ENCODE assay signal across 17 mouse cellular contexts in genomic region chr4:151786946-151787705, GRCm38 (mm10).
DNase-seq lines count a peak whose midpoint lies in the region; ATAC-seq lines count a peak whose summit lies in the region.
"Had no signal": no experiment of that assay in that cellular context is flagged by ENCODE, and none has a peak within 500 bp of the region (broad histone marks: within the 10 kb centered on the region; RNA-seq: fewer than 3 reads in every experiment).

No protein-coding gene starts in this region.

- no peak overlapping the region for H3K4me3 ChIP-seq in hindbrain, embryonic 15.5 days
- H3K4me3 ChIP-seq in hindbrain, embryonic 11.5 days (ENCODE audit: low read depth, low read length), result no peak overlapping the region
- H3K4me3 ChIP-seq in heart, embryonic 12.5 days, result no peak overlapping the region
- no peak overlapping the region for H3K4me3 ChIP-seq in hindbrain, embryonic 16.5 days (ENCODE audit: low read length)
- H3K4me3 ChIP-seq: forebrain, embryonic 13.5 days; limb, embryonic 13.5 days; liver, embryonic 15.5 days; myocyte had no signal

- no peaks in the 10 kb centered on the region for H3K27me3 ChIP-seq in hindbrain, embryonic 15.5 days
- no peaks in the 10 kb centered on the region for H3K27me3 ChIP-seq in hindbrain, embryonic 11.5 days (ENCODE audit: control insufficient read depth, insufficient read depth, low read length)
- no peaks in the 10 kb centered on the region for H3K27me3 ChIP-seq in heart, embryonic 12.5 days (replicated peaks)
- H3K27me3 ChIP-seq in hindbrain, embryonic 16.5 days (replicated peaks; ENCODE audit: control insufficient read depth, insufficient read depth, low read length), result no peaks in the 10 kb centered on the region
- H3K27me3 ChIP-seq: forebrain, embryonic 13.5 days; limb, embryonic 13.5 days; liver, embryonic 15.5 days had no signal

- H3K36me3 ChIP-seq in hindbrain, embryonic 15.5 days, result 0 out of 2 replicates have a peak, but pooled peaks cover 4% of the 10 kb centered on the region
- no peaks in the 10 kb centered on the region for H3K36me3 ChIP-seq in hindbrain, embryonic 11.5 days (ENCODE audit: control insufficient read depth, insufficient read depth, low read length)
- peaks cover 16% of the 10 kb centered on the region for H3K36me3 ChIP-seq in heart, embryonic 12.5 days
- no peaks in the 10 kb centered on the region for H3K36me3 ChIP-seq in hindbrain, embryonic 16.5 days (ENCODE audit: control insufficient read depth, insufficient read depth, low read length)

- ATAC-seq in hindbrain, embryonic 15.5 days (ENCODE audit: low FRiP score, low read depth), result peak; percentile 49; the same call in 1 of the 2 replicates
- no peak for ATAC-seq in hindbrain, embryonic 11.5 days (ENCODE audit: low FRiP score)
- no peak for ATAC-seq in heart, embryonic 12.5 days (ENCODE audit: insufficient number of reproducible peaks, low FRiP score)
- peak; percentile 67 for ATAC-seq in hindbrain, embryonic 16.5 days
- ATAC-seq: CD4-positive, CD25-positive, alpha-beta regulatory T cell, adult 4 months; forebrain, embryonic 13.5 days had no signal

- WGBS in hindbrain, embryonic 15.5 days, result 73% methylated on average over 16 of the region's 16 CpGs
- 92% methylated on average over 16 of the region's 16 CpGs for WGBS in hindbrain, embryonic 11.5 days
- 62% methylated on average over 16 of the region's 16 CpGs for WGBS in heart, embryonic 12.5 days
- WGBS in hindbrain, embryonic 16.5 days, result 78% methylated on average over 16 of the region's 16 CpGs

- no peak overlapping the region for H3K4me2 ChIP-seq in hindbrain, embryonic 15.5 days
- H3K4me2 ChIP-seq in hindbrain, embryonic 11.5 days (replicated peaks; ENCODE audit: low read depth, low read length), result no peak overlapping the region
- no peak overlapping the region for H3K4me2 ChIP-seq in heart, embryonic 12.5 days
- H3K4me2 ChIP-seq in hindbrain, embryonic 16.5 days (ENCODE audit: low read length), result no peak overlapping the region
- H3K4me2 ChIP-seq: forebrain, embryonic 13.5 days; limb, embryonic 13.5 days; liver, embryonic 15.5 days had no signal

- H3K9ac ChIP-seq in hindbrain, embryonic 15.5 days, result no peak overlapping the region
- H3K9ac ChIP-seq in hindbrain, embryonic 11.5 days (ENCODE audit: low read depth, low read length), result no peak overlapping the region
- H3K9ac ChIP-seq in heart, embryonic 12.5 days, result no peak overlapping the region
- no peak overlapping the region for H3K9ac ChIP-seq in hindbrain, embryonic 16.5 days (ENCODE audit: low read depth, low read length)
- H3K9ac ChIP-seq: forebrain, embryonic 13.5 days; limb, embryonic 13.5 days; liver, embryonic 15.5 days had no signal

- peak overlapping the region; percentile 4; the same call in 1 of the 2 replicates for H3K27ac ChIP-seq in hindbrain, embryonic 15.5 days (replicated peaks)
- H3K27ac ChIP-seq in hindbrain, embryonic 11.5 days (ENCODE audit: low read depth, low read length), result no peak overlapping the region
- peak overlapping the region; percentile 70 for H3K27ac ChIP-seq in heart, embryonic 12.5 days (ENCODE audit: poor library complexity, severe bottlenecking)
- H3K27ac ChIP-seq in hindbrain, embryonic 16.5 days (ENCODE audit: low read depth, low read length), result no peak overlapping the region
- H3K27ac ChIP-seq: forebrain, embryonic 13.5 days; limb, embryonic 13.5 days; liver, embryonic 15.5 days had no signal

- H3K9me3 ChIP-seq in hindbrain, embryonic 15.5 days, result no peaks in the 10 kb centered on the region
- H3K9me3 ChIP-seq in hindbrain, embryonic 11.5 days (ENCODE audit: control insufficient read depth, low read length), result no peaks in the 10 kb centered on the region
- no peaks in the 10 kb centered on the region for H3K9me3 ChIP-seq in heart, embryonic 12.5 days (replicated peaks)
- H3K9me3 ChIP-seq in hindbrain, embryonic 16.5 days (ENCODE audit: control insufficient read depth, low read length), result no peaks in the 10 kb centered on the region
- H3K9me3 ChIP-seq: forebrain, embryonic 13.5 days; limb, embryonic 13.5 days; liver, embryonic 15.5 days had no signal

- H3K4me1 ChIP-seq in hindbrain, embryonic 15.5 days (replicated peaks), result peaks cover 8% of the 10 kb centered on the region; the same call in 1 of the 2 replicates
- no peaks in the 10 kb centered on the region for H3K4me1 ChIP-seq in hindbrain, embryonic 11.5 days (replicated peaks; ENCODE audit: control insufficient read depth, insufficient read depth, low read length)
- H3K4me1 ChIP-seq in heart, embryonic 12.5 days (replicated peaks), result peaks cover 48% of the 10 kb centered on the region
- no peaks in the 10 kb centered on the region for H3K4me1 ChIP-seq in hindbrain, embryonic 16.5 days (ENCODE audit: control insufficient read depth, insufficient read depth, low read depth, low read length)
- H3K4me1 ChIP-seq: limb, embryonic 13.5 days; liver, embryonic 15.5 days had no signal

- DNase-seq in hindbrain, embryonic 11.5 days (ENCODE audit: low spot score), result no peak
- DNase-seq in skeletal muscle tissue, adult 2 months (ENCODE audit: low read depth, low spot score), result peak; percentile 16
- no peak for DNase-seq in layer of hippocampus, postnatal 36 days
- DNase-seq in urinary bladder, adult 2 months (ENCODE audit: low spot score), result no peak
- DNase-seq: adrenal gland, postnatal 10 days; cerebellum, adult 9-11 months; kidney, adult 8-10 months; lung, postnatal 10 days; thymus, adult 2 months had no signal

Comparison
In these comparisons a context has a peak if more than half of its experiments do, and no peak if none do; other contexts are left out.
1. ATAC-seq: peak in hindbrain, embryonic 15.5 days (single experiment) and hindbrain, embryonic 16.5 days (single experiment); none in hindbrain, embryonic 11.5 days (single experiment) and heart, embryonic 12.5 days (single experiment).
2. H3K27ac ChIP-seq: peak in hindbrain, embryonic 15.5 days (single experiment) and heart, embryonic 12.5 days (single experiment); none in hindbrain, embryonic 11.5 days (single experiment) and hindbrain, embryonic 16.5 days (single experiment).